Mouse (Mus musculus) adrenal gland, adult (tissue): ENCODE results near the gene Sh3tc1.
A peak's percentile ranks its signal among the peaks of the same experiment; 100 is the strongest.

ENCODE experiments used
- DNase-seq, 2 experiments: peaks; one replicate each; pipeline ENCODE4 v3.0.0; 2022 to 2023; ENCODE audit warnings: low spot score in 1 of 2; ENCODE audit not compliant: inconsistent age in 2 of 2

The Sh3tc1 gene

DNA sequence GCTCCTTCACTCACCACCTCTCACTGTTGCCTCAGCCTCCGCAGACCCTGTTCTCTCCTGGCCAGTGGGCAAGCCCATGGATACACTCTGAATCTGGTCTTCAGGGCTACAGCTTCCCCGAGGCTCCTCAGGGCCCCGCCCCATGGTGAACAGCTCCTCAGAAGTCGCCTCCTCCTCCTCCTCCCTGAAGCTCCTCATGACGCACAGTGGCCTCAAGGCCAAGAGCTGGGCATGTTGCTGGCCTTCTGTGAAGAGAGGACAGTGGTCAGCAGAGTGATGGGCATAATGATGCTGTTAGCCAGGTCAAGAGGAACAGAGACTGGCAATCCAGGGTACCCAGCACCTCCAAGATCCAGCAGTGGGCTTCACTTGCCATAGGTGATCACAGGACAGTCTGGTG lies 15.9 kb downstream of the Sh3tc1 start:
- peak in 1 of 2 experiments; percentile 52 for DNase-seq

DNA sequence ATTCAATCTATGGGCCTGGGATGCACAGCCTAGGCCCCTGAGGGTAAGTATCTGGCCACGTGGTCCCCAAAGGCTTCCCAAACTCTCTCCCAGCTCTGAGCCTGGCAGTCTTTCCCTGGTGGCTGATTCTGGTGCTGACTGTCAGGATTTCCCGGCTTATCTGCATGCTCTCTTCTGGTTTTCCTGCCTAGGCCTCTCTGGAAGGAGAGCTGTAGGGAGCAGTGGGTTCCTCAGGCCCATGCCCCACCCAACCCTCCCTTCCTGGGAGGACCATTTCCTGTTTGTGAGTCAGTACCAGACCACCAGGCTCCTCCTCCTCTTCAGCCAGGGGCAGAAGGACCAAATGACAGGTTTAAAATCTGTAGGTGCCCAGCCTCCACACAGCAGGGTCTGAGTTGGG lies 17.1 kb downstream of the Sh3tc1 start:
- peak in 1 of 2 experiments; percentile 50 for DNase-seq

- no peak for DNase-seq
Observed at GRCm38 (mm10) chr5:35721933-35722332, 17.9 kb downstream of the Sh3tc1 start.

DNA sequence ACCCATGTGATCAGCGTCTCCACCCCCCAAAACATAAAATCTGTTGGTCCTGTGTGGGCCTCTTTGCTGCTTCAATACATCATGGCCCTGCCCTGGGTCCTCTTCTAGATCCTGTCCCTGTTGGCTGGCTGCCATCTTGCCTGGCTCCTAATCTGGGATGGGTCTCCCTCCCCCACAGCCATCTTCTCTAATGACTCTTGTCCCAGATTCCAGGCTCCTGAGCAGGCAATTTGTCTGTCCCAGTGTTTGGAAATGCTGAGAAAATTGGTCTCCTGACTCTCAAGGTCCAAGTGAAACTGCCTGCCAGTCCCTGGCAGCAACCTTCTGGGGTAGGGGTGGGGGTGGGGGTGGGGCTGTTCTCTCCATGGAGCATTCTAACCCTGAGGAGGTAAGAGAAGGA lies 19.9 kb downstream of the Sh3tc1 start:
- DNase-seq, result peak; percentile 59 to 84

GRCm38 (mm10) chr5:35719343-35719742 lies 20.4 kb downstream of the Sh3tc1 start:
- DNase-seq, result peak in 1 of 2 experiments; percentile 61

- peak in 1 of 2 experiments; percentile 31 for DNase-seq
Observed at GRCm38 (mm10) chr5:35718817-35719216, 21.0 kb downstream of the Sh3tc1 start.

GRCm38 (mm10) chr5:35717946-35718345 lies 21.8 kb downstream of the Sh3tc1 start:
- peak; percentile 62 to 88 for DNase-seq

GRCm38 (mm10) chr5:35717455-35717854 lies 22.3 kb downstream of the Sh3tc1 start:
- peak; percentile 54 to 81 for DNase-seq

DNA sequence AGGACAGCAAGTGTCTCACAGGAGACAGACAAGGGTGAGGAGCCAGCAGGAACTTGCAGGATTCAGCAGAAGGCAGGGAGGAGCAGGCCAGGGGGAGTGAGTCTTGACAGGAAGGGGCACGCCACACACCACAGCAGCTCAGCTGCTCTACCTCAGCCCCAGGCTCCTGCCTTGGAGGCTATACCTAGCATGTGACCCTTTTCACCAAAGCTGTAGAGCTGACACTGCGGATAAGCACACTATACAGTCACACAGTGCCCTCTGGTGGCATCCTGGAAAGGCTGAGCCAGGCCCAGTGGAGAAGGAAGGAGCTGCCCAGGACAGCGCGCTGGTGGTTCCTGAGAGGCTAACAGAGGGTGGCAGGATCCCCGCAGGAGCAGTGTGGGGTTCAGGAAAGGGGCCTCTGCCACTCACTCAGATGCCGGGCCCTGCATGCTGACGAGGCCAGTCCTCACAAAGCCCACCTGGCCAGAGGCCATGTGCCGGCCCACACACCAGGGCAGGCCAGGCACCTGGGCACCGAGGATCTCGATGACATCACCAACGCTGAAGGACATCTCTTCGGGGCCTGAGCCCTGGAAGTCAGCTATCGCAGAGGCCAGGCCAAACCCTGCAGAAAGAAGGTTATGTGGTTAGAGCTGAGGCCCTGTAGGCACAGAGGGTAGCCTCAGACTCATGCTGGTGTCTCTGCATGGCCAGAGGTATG lies 26.0 kb downstream of the Sh3tc1 start:
- DNase-seq, result peak; percentile 82 to 93

DNA sequence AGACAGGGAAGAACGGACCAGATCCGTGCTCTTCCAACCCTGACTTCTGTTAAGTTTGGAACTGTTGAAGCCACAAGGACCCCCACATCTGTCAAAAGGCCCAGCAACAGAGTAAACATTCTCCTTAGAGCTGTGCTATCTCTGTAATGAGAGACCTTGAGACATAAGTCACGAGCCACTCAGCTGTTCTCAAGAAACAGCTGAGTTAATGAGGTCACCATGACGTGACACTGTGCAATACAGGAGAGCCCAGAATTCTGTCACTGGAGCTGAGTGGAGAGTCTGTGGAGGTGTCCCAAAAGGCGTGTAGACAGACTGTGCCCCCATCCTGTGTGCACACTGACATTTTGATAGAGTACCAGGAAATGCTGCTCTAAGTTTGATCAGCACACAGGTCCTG lies 27.3 kb downstream of the Sh3tc1 start:
- DNase-seq, result peak in 1 of 2 experiments; percentile 50

DNA sequence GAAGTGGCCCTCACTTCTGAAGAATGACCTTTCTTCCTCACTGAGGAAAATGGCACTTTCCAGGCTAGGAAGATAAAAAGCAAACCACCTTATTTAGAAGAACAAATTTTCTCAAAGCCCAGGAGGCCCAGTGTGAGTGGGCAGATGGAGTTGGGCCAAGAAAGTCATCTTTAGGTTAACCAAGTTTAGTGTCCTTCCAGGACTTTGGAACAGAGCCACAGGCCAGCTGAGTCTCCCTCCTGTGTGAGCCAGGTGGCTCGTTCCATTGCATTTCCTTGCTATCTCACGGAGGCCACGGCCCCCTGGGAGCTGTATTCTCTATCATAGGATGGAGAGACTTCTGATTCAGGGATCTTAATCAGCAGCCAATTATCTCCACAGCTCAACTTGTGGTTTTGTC lies 28.9 kb downstream of the Sh3tc1 start:
- no peak for DNase-seq

GRCm38 (mm10) chr5:35710481-35710880 lies 29.3 kb downstream of the Sh3tc1 start:
- peak; percentile 78 to 91 for DNase-seq

- no peak for DNase-seq
Observed at GRCm38 (mm10) chr5:35705411-35705810, 34.4 kb downstream of the Sh3tc1 start.

- DNase-seq, result no peak
Observed at GRCm38 (mm10) chr5:35703814-35704213, 36.0 kb downstream of the Sh3tc1 start.

- no peak for DNase-seq
Observed at GRCm38 (mm10) chr5:35703183-35703582, 36.6 kb downstream of the Sh3tc1 start.

- no peak for DNase-seq
Observed at GRCm38 (mm10) chr5:35702582-35703140, 37.1 kb downstream of the Sh3tc1 start.

DNA sequence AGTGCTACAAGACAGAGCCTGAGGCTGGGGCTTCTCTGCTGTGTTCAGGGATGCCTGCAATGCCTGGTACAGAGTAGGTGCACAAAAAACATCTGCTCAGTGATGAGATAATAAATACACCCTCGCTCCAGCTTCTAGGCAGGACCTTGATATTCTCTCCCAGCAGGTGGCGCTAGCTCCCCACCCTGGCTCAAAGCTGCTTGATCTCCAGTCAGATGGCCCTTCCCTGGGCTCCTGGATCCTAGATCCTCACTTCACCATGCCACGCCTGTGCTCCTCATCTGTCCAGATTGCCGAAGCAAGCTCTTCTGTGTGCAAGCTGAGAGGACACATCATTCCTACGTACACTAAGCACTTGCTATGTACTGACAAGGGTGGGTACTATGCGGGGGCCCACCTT lies 38.7 kb downstream of the Sh3tc1 start:
- DNase-seq, result peak; percentile 76 to 93

DNA sequence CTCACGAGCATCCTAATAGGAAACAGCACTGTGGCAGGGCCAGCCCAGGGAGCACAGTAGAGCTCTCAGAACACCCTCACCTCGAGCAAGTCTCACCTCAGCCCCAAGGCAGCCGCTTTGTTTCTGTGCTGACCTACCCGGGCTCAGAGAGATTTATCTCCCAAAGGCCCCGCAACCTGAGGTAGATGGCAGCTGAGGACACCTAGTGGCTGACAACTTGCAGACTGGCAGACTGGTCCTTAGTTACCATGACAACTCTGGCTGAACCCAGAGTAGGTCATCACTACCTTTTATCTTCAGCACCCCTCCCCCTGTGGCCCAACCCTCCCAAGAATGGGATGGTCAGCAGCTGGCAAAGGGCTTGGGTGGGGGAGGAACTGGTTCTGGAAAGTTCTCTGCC lies 44.0 kb downstream of the Sh3tc1 start:
- DNase-seq, result peak; percentile 52 to 79

GRCm38 (mm10) chr5:35693638-35694037 lies 46.1 kb downstream of the Sh3tc1 start:
- no peak for DNase-seq

DNA sequence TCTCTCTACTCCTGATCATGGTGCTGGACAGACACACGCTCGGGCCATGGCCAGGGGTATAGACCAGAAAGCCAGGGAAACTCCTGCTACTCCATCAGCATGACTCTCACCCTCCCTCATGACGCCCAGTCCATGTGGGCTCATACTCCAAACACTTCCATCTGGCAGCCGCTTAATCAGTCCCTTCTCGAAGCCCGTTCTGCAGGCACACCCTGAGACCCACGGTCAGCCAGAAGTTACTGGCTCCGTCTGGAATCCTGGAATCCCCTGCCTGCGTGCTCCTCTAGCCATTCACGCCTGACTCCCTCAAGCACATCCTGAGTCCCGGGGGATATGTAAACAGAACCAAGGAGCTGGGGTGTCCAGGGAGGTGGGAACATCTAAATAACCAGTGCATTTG lies 48.5 kb downstream of the Sh3tc1 start:
- DNase-seq, result no peak

DNA sequence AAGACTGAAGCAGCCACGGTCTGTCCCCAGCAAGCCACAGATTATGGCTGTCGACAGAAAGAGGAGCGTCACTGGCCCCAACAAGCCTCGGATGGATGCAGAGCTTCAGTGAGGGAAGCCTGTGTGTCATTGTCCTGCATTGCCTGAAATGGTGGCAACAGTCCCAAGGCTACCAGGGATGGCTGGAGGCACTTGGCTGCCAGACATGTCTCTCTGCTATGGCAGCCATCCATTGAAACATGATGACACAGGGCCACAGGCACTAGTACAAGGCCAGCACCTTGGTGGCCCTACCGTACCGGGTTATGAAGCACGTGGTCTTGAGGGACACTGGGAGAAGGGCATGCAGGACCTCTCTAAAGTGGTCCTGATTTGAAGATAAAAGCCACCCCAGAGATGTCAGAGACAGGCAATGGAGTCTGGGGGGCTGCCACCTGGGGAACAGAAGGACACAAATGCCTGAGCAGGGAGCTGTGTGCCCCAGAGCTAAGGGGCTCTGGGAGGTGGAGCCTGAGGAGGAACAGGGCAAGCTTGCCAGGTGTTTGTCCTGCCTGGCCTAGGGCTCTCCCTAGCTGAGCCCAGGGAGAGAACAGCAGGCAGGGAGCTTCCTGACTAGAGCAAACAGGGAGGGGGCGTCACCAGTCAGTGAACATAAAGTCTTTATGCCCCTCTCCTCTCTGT lies 49.2 kb downstream of the Sh3tc1 start:
- peak; percentile 86 to 93 for DNase-seq

GRCm38 (mm10) chr5:35689374-35689773 lies 50.4 kb downstream of the Sh3tc1 start:
- peak; percentile 68 to 85 for DNase-seq
